Mouse (Mus musculus): ENCODE data around the gene Alpl.

GRCm38 (mm10) chr4:137778397-137779184 lies 17.6 kb downstream of the Alpl start:
- TF ChIP-seq CTCF (IDR thresholded peaks at IDR 0.05) = no peak
- TF ChIP-seq EP300 (IDR thresholded peaks at IDR 0.05) = no peak
